Mouse (Mus musculus) heart, adult 2 months (tissue): ENCODE data around the gene Aldh16a1. TPM values are rescaled to one million over a fixed set of nuclear protein-coding genes. Genes with fewer than 3 reads are reported as not detected.

Experiments used
- DNase-seq, 2 experiments: peaks; one replicate each; pipeline ENCODE4 v3.0.0; 2021
- H3K27ac ChIP-seq: fragments of 200-600 bp; 2 replicates; pipeline ENCODE4 v1.8.1; 2022
- H3K27me3 ChIP-seq: fragments of 200-500 bp; 2 replicates; pipeline ENCODE4 v1.6.1; 2012; ENCODE audit warnings: mild to moderate bottlenecking, low read length, inconsistent platforms, mixed read lengths; ENCODE audit not compliant: control insufficient read depth, insufficient read depth
- H3K36me3 ChIP-seq: fragments of 200-500 bp; 2 replicates; pipeline ENCODE4 v1.6.1; 2012; ENCODE audit warnings: low read length, inconsistent platforms; ENCODE audit not compliant: control insufficient read depth, insufficient read depth
- H3K4me1 ChIP-seq: fragments of 200-500 bp; 2 replicates; pipeline ENCODE4 v1.6.1; 2011; ENCODE audit warnings: low read length; ENCODE audit not compliant: control insufficient read depth, insufficient read depth
- H3K4me3 ChIP-seq: fragments of 200-600 bp; 2 replicates; pipeline ENCODE4 v1.8.1; 2022
- H3K79me2 ChIP-seq: fragments of 200-500 bp; replicated peaks from 2 replicates; pipeline ENCODE4 v1.6.1; 2012; ENCODE audit warnings: mild to moderate bottlenecking, inconsistent platforms, low read length, moderate library complexity, mixed read lengths; ENCODE audit not compliant: control insufficient read depth, insufficient read depth
- H3K9ac ChIP-seq: fragments of 200-500 bp; 2 replicates; pipeline ENCODE4 v1.6.1; 2012; ENCODE audit warnings: low read depth, mild to moderate bottlenecking, control low read depth, inconsistent platforms, low read length, mixed read lengths
- CTCF ChIP-seq: fragments of 200-600 bp; IDR thresholded peaks from 2 replicates; pipeline ENCODE4 v1.8.1; 2022; ENCODE audit warnings: antibody characterized with exemption, mild to moderate bottlenecking, moderate library complexity
- EP300 ChIP-seq: fragments of 200-500 bp; IDR thresholded peaks from 2 replicates; pipeline ENCODE4 v1.6.1; 2011; ENCODE audit warnings: low read depth, low read length, control low read depth; ENCODE audit not compliant: insufficient read depth
- POLR2A ChIP-seq: fragments of 200-500 bp; IDR thresholded peaks from 2 replicates; pipeline ENCODE4 v1.6.1; 2011; ENCODE audit warnings: mild to moderate bottlenecking, low read depth, low read length, control low read depth; ENCODE audit not compliant: insufficient read depth
- WGBS: fragments of 180-500 bp; shearing (Covaris S2); methylation state at CpG from one replicate; pipeline ENCODE4 v1.1.7; 2018; 5-methylcytosine and 5-hydroxymethylcytosine counted together
- intact Hi-C: fragments of 180-260 bp; cut with DNase I; formaldehyde crosslinking; loops from one replicate; pipeline ENCODE4 v1.15.1; 2025
- polyA plus RNA-seq: library from polyadenylated mRNA; depleted of rRNA; stranded (reverse); fragments of >200 nt; gene quantifications from 2 replicates; pipeline ENCODE4 v1.2.3, GENCODE M21; 2012
- total RNA-seq, 2 experiments: library from RNA; stranded (reverse); gene quantifications; 2 replicates each; pipeline ENCODE4 v1.2.3; 2021

Aldh16a1 gene
- total and polyA plus RNA-seq, 3 experiments, result 19.7 to 25.1 (median 23.5) TPM

DNA sequence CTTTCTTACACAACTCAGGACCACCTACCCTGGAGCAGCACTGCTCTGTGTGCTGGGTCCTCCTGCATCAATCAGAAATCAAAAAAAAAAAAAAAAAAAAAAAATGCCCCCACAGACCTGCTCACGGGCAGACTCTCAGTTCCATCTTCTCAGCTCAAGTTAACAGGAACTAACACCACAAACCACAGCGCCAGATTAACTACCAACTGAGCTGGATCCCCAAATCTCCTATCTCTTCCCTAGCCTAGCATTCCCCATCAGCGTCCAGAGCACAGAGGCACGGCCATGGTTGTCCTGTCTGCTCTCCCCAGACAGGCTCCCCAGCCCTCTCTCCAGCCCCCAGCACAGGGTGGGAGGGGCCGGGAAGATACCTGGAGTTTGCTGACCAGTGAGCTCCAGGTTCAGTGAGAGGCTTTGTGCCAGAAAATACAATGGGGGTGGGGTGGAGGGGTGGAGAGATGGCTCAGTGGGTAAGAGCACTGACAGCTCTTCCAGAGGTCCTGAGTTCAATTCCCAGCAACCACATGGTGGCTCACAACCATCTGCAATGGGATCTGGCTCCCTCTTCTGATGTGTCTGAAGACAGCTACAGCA is 47.2 kb downstream of the Aldh16a1 start:
- TF ChIP-seq EP300 (no peak), POLR2A (no peak)
- H3K9ac ChIP-seq, result no peak overlapping the region
- H3K4me1 ChIP-seq, result peaks cover 12% of the 10 kb centered on the region
- H3K79me2 ChIP-seq, result peaks cover 2% of the 10 kb centered on the region
- H3K27ac ChIP-seq, result no peak overlapping the region
- no peaks in the 10 kb centered on the region for H3K27me3 ChIP-seq
- intact Hi-C loops, result no loop called here
- H3K36me3 ChIP-seq, result 0 out of 2 replicates have a peak, but pooled peaks cover 4% of the 10 kb centered on the region
- no peak overlapping the region for H3K4me3 ChIP-seq
- no peak for DNase-seq
- 61% methylated on average over 5 of the region's 5 CpGs for WGBS

DNA sequence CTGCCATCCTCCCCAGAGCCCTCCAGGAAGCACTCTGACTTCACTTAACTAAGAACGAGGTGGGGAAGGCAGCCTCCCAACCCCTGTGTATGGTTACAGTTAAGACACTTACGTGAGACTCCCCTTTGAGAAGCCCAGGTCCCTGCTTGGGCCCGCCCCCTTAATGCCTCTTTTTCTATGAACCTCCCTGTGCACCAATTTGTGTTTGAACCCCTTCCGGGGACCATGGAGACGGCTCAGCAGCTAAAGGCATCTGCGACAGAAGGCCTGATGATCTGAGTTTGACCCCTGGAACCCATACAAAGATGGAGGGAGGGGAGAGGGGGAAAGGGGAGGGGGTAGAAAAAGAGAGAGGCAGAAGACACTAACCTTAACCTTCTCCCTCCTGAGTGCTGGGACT is 47.9 kb downstream of the Aldh16a1 start:
- no peaks in the 10 kb centered on the region for H3K27me3 ChIP-seq
- H3K9ac ChIP-seq, result no peak overlapping the region
- 0 out of 2 replicates have a peak, but pooled peaks cover 4% of the 10 kb centered on the region for H3K36me3 ChIP-seq
- no peak overlapping the region for H3K4me3 ChIP-seq
- TF ChIP-seq EP300, result no peak
- TF ChIP-seq POLR2A, result no peak
- no peak for TF ChIP-seq CTCF
- no peak for DNase-seq
- H3K4me1 ChIP-seq, result peaks cover 14% of the 10 kb centered on the region
- intact Hi-C loops, result no loop called here
- H3K27ac ChIP-seq, result no peak overlapping the region
- H3K79me2 ChIP-seq, result peaks cover 2% of the 10 kb centered on the region
- 78% methylated on average over 6 of the region's 6 CpGs for WGBS

DNA sequence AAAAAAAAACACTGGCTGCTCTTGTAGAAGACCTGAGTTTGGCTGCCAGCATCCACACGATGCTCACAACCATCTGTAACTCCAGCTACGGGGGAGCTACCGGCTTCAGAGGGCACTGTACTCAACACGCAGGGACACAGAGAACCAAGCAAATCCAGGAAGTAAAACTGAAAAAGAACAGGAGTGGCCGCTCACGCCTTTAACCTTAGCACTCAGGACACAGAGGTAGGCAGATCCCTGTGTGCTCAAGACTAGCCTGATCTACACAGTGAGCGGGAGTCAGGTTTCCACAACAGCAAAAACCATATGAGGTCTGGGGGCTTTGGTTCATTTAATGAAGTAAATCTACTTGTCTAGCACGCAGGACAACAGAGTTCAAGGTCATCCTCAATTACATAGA is 48.9 kb downstream of the Aldh16a1 start:
- 82% methylated on average over 8 of the region's 8 CpGs for WGBS
- H3K79me2 ChIP-seq, result peaks cover 2% of the 10 kb centered on the region
- no peak overlapping the region for H3K9ac ChIP-seq
- H3K27ac ChIP-seq, result no peak overlapping the region
- TF ChIP-seq CTCF (no peak), POLR2A (no peak), EP300 (no peak)
- H3K4me1 ChIP-seq, result peaks cover 16% of the 10 kb centered on the region
- DNase-seq, result no peak
- no peaks in the 10 kb centered on the region for H3K27me3 ChIP-seq
- 0 out of 2 replicates have a peak, but pooled peaks cover 4% of the 10 kb centered on the region for H3K36me3 ChIP-seq
- H3K4me3 ChIP-seq, result no peak overlapping the region
- intact Hi-C loops, result no loop called here

DNA sequence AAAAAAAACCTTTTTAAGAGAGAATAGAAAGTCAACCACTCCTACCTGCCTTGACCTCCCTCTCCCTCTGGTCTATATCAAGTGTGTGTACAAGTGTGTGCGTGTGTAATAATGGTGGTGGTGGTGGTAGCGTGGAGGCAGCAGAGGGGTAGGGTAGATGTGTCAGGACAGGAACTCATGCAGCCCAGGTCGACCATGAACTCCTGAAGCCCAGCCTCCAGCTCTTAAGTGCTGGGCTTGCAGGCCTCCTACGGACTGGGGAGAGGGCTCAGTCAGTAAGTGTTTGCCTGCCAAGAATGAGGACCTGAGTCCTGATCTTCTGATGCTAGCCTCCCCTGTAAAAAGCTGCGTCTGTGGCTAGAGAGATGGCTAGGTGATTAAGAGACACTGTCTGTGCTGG is 49.4 kb downstream of the Aldh16a1 start:
- intact Hi-C loops, result no loop called here
- 0 out of 2 replicates have a peak, but pooled peaks cover 4% of the 10 kb centered on the region for H3K36me3 ChIP-seq
- 80% methylated on average over 5 of the region's 5 CpGs for WGBS
- peaks cover 16% of the 10 kb centered on the region for H3K4me1 ChIP-seq
- no peaks in the 10 kb centered on the region for H3K27me3 ChIP-seq
- no peak overlapping the region for H3K9ac ChIP-seq
- TF ChIP-seq CTCF, result no peak
- TF ChIP-seq POLR2A, result no peak
- no peak for TF ChIP-seq EP300
- no peak overlapping the region for H3K27ac ChIP-seq
- H3K4me3 ChIP-seq, result no peak overlapping the region
- peaks cover 2% of the 10 kb centered on the region for H3K79me2 ChIP-seq
- no peak for DNase-seq

DNA sequence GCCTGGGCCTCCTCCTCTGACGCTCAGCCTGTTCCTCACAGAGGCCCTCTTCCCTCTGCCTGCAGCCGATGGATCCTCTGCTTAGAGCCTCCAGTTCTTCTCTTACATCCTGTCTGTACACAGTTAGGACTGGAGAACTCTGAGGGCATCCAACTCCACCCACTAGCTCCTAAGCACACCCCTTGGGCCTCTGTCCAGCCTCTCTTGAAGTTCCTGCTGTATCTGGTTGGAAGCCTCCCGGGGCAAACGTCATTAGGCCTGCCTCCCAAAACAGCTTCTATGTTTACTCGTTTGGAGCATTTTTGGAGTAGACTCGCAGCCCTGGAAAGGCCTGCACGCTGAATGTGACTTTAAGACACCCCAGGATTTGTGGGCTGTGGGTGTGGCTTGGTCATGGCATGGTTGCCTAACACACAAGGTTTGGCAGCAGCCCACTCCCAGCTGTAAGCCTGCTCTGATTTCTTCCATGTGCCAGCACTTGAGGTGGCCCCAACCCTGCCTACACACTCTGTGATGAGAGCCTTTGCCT is 50.7 kb downstream of the Aldh16a1 start, which contains the start of gene Fcgrt:
Fcgrt (minus strand) TSS at position 200 of the 529 bp plus-strand sequence.
- no peaks in the 10 kb centered on the region for H3K27me3 ChIP-seq
- H3K36me3 ChIP-seq, result 0 out of 2 replicates have a peak, but pooled peaks cover 4% of the 10 kb centered on the region
- WGBS, result 2% methylated on average over 7 of the region's 7 CpGs
- peak; percentile 97 for TF ChIP-seq POLR2A
- peak; percentile 74 for TF ChIP-seq EP300
- no peak for TF ChIP-seq CTCF
- peak within 1 kb of the TSS; percentile 54 for H3K4me3 ChIP-seq
- peaks cover 16% of the 10 kb centered on the region for H3K4me1 ChIP-seq
- intact Hi-C loops, result loop anchor here (2.0 kb wide), 2 partner anchors 17 to 21 kb away; no protein-coding TSS in a partner anchor
- peak within 1 kb of the TSS; percentile 95 for H3K27ac ChIP-seq
- H3K9ac ChIP-seq, result peak within 1 kb of the TSS; percentile 78
- peak; percentile 93 to 96 for DNase-seq
- peaks cover 2% of the 10 kb centered on the region for H3K79me2 ChIP-seq

DNA sequence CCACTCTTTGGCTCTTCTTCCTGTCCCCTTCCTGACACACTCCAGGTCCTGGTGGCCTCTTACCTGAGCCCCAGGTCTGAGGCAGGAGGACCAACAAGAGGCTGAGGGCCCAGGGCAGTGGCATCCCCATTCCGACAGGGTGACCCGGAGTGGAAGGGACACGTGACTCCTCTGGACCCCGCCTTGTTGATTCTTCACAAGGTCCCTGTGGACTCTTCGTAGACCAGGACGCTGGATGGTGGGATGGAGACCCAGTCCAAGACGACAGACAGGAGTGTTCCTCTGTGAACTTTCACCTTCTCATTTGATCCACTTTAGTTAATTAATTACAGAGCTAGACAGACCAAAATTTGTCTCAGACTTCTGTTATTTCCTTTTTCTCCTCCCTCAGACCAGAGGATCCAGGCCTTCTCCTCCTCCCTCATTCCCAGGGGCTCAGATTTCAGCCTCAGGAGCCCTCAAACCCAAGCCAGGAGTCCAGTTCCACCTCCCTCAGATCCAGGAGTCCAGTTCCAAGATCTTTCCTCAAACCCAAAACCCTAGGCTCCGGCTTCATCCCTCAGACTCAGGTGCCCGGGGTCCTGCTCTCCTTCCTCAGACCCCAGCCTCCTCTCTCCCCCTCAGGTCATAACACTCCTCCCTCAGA is 51.3 kb downstream of the Aldh16a1 start:
- H3K4me3 ChIP-seq, result peak overlapping the region; percentile 54
- H3K9ac ChIP-seq, result peak overlapping the region; percentile 78
- no peaks in the 10 kb centered on the region for H3K27me3 ChIP-seq
- TF ChIP-seq POLR2A (peak; percentile 38; the same call in 1 of the 2 replicates), EP300 (0 out of 2 replicates have a peak, but pooled peaks have one; percentile 2), CTCF (0 out of 2 replicates have a peak, but pooled peaks have one; percentile 3)
- WGBS, result 31% methylated on average over 9 of the region's 9 CpGs
- peaks cover 2% of the 10 kb centered on the region for H3K79me2 ChIP-seq
- intact Hi-C loops, result loop anchor here (2.0 kb wide), 2 partner anchors 18 to 20 kb away; no protein-coding TSS in a partner anchor
- DNase-seq, result peak; percentile 57 to 64
- 0 out of 2 replicates have a peak, but pooled peaks cover 4% of the 10 kb centered on the region for H3K36me3 ChIP-seq
- H3K27ac ChIP-seq, result peak overlapping the region; percentile 95
- peaks cover 16% of the 10 kb centered on the region for H3K4me1 ChIP-seq
